Mouse (Mus musculus) heart, embryonic 10.5 days (tissue): Measurements from ENCODE around the gene Nxn. TPM values are rescaled to one million over a fixed set of nuclear protein-coding genes. Genes with fewer than 3 reads are reported as not detected.

Experiments
- DNase-seq: peaks from one replicate; pipeline ENCODE4 v3.0.0-alpha.2; 2017; ENCODE audit warnings: low spot score
- H3K27ac ChIP-seq: fragments of 300-500 bp; sonication (generic); 2 replicates; pipeline ENCODE4 v1.5.1; 2016; ENCODE audit warnings: mild to moderate bottlenecking
- H3K27me3 ChIP-seq: fragments of 300-500 bp; sonication (generic); 2 replicates; pipeline ENCODE4 v1.6.1; 2016; ENCODE audit warnings: mild to moderate bottlenecking; ENCODE audit not compliant: poor library complexity, insufficient read depth, severe bottlenecking
- H3K36me3 ChIP-seq: fragments of 300-500 bp; sonication (generic); 2 replicates; pipeline ENCODE4 v1.6.1; 2016; ENCODE audit warnings: mild to moderate bottlenecking, moderate library complexity
- H3K4me1 ChIP-seq: fragments of 300-500 bp; sonication (generic); 2 replicates; pipeline ENCODE4 v1.6.1; 2016; ENCODE audit warnings: mild to moderate bottlenecking
- H3K4me3 ChIP-seq: fragments of 300-500 bp; sonication (generic); 2 replicates; pipeline ENCODE4 v1.5.1; 2016; ENCODE audit warnings: mild to moderate bottlenecking, moderate library complexity
- H3K9me3 ChIP-seq: fragments of 300-500 bp; sonication (generic); 2 replicates; pipeline ENCODE4 v1.6.1; 2016; ENCODE audit warnings: mild to moderate bottlenecking, moderate library complexity
- WGBS: fragments of 180-500 bp; shearing (Covaris S2); methylation state at CpG from one replicate; pipeline ENCODE4 v1.1.7; 2016; 5-methylcytosine and 5-hydroxymethylcytosine counted together
- polyA plus RNA-seq: library from polyadenylated mRNA; unstranded; fragments of >200 nt; fragmentation: Nextera tagmentation; extraction: Ambion mirVana; gene quantifications from 2 replicates; pipeline ENCODE4 v1.2.1, GENCODE M21; 2016

The Nxn gene
- polyA plus RNA-seq, 1 experiment from 2014 or later = 34.5 TPM

DNA sequence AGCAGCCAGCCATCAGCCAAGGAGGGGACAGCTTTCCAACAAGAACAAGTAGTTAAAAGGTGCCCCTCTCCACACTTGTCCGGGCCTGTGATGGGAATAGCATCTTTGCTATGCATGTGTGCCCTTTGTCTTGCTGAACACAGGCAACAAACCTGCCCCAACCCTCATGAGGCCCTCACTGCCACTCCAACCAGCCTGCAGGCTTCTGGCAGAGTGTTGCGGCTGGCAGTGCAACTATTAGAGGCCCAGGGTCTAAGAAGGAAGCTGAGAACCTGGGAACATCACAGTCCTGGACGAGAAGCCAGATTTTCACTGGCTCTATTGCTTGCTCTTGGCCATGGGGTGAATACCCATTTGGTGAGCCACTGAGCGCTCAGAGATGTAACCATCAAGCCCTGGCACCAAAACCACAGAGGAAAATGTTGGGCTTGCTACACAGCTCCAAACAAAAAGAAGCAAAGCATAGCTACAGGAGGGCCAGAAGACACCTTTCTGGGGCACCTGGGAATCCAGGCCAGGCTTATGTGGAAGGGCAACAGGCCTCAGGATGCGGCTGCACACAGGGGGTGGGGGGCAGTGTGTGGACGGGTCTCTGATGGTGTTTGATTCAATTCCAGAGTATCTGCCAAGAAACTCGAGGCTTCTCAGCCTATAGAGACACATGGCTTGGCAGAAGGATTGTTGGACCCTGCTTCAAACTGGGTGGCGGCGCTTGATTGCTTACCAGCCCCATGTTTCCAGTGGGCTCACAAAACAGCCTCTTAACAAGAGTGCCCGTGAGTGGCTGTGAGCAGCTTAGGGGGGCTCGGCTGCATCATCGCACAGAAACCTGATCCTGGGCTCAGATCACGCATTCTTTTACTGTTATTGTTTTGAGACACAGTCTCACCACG lies 119.7 kb downstream of the Nxn start:
- Histone ChIP-seq H3K4me1 (peaks cover 22% of the 10 kb centered on the region; the same call in 1 of the 2 replicates), H3K9me3 (peaks cover 4% of the 10 kb centered on the region; the same call in 1 of the 2 replicates), H3K4me3 (no peak overlapping the region), H3K36me3 (peaks cover 18% of the 10 kb centered on the region), H3K27ac (peak overlapping the region; percentile 10; the same call in 1 of the 2 replicates), H3K27me3 (no peaks in the 10 kb centered on the region)
- DNase-seq = no peak
- 65% methylated on average over 14 of the region's 14 CpGs for WGBS

DNA sequence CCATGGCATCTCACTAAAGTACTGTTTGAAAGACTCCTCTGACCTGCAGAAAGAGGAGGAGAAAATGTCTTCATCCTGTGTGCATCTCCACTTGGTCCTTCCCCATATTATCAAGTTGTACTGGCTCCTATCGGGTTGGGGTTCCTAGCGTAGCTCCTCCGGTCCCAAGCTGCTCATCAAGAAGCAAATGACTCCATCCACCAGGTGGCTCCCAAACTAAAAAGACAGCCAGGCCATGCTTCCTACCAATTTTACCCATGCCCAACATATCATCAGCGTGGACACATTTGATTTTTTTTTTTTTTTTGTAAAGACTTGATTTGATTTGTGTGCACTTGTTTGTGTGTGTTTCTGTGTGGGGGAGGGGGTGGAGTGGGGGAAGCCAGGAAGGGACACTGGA lies 126.5 kb downstream of the Nxn start:
- Histone ChIP-seq H3K9me3 (no peaks in the 10 kb centered on the region), H3K36me3 (peaks cover 55% of the 10 kb centered on the region), H3K4me3 (no peak overlapping the region), H3K27me3 (no peaks in the 10 kb centered on the region), H3K4me1 (peaks cover 8% of the 10 kb centered on the region), H3K27ac (no peak overlapping the region)
- DNase-seq = no peak
- WGBS = 85% methylated on average over 4 of the region's 4 CpGs

DNA sequence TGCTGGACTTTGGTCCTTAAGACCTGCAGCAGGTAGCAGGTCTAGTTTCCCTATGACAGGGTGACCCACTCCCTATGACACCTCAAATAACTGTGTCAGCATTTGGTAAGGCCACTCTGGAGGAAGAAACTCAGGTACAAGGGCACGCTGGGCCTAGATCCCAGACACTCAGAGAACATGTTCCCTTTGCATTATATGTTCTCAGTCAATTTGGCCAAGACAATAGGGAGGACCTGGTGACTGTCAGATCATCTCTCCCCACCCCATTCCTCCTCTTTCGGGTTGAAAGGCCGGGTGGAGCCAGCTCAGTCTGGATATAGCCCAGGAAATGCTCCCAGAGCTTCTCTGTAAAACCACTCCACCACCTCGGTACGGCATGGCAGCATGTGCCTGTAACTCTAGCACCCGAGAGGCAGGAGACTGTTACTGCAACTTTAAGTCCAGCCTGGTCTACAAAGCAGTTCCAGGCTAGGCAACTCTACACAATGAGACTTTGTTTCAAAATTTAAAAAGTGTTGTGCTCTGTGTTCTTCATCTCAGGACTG lies 130.3 kb downstream of the Nxn start:
- no peak overlapping the region for H3K4me3 ChIP-seq
- H3K27ac ChIP-seq = no peak overlapping the region
- no peaks in the 10 kb centered on the region for H3K27me3 ChIP-seq
- no peaks in the 10 kb centered on the region for H3K9me3 ChIP-seq
- 75% methylated on average over 6 of the region's 6 CpGs for WGBS
- peaks cover 42% of the 10 kb centered on the region for H3K36me3 ChIP-seq
- peaks cover 24% of the 10 kb centered on the region for H3K4me1 ChIP-seq
- no peak for DNase-seq

DNA sequence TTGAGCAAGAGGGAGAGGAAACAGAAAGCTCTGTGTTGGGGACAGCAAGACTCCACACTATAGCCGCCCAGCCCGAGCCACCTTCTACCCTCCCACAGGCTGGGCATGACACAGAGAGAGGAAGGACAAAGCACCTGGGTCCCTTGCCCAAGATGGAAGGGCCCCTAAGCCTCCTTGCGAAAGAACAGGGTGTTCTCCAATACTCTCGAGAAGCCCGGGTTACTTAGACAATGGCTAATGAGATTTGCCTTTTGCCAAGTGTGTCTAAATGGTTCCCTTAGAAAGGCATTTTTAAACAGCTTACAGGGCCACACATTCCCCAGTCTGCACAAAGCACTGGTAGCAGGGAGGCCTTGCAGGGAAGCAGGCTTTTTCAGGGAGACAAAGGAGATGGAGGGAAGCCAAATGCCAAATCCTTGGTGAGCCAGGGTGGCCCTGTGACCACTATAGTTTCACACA lies 130.9 kb downstream of the Nxn start:
- Histone ChIP-seq H3K27ac (no peak overlapping the region), H3K4me3 (no peak overlapping the region), H3K9me3 (no peaks in the 10 kb centered on the region), H3K4me1 (peaks cover 29% of the 10 kb centered on the region), H3K36me3 (peaks cover 36% of the 10 kb centered on the region), H3K27me3 (no peaks in the 10 kb centered on the region)
- WGBS = 65% methylated on average over 5 of the region's 5 CpGs
- no peak for DNase-seq

DNA sequence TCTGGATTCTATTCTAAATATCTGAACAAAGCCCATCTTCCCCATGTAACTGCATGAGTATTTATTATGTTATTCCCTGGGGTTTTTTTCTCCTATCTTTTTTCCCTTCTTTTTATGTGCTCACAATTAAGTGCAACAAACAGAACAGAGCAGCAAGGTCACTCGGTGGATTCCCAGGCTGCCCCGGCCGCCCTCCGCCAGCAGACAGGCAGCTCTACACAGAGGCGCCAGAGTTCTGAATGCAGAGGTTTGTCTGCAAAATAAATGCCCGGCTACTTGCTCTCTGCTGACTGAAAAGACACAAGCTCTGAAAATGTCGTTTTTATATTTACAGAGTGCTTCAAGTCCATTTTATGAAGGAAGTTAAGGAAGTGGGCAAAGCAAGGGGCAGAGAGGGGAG lies 131.4 kb downstream of the Nxn start:
- Histone ChIP-seq H3K27ac (no peak overlapping the region), H3K4me3 (no peak overlapping the region)
- 60% methylated on average over 7 of the region's 7 CpGs for whole genome bisulfite sequencing

DNA sequence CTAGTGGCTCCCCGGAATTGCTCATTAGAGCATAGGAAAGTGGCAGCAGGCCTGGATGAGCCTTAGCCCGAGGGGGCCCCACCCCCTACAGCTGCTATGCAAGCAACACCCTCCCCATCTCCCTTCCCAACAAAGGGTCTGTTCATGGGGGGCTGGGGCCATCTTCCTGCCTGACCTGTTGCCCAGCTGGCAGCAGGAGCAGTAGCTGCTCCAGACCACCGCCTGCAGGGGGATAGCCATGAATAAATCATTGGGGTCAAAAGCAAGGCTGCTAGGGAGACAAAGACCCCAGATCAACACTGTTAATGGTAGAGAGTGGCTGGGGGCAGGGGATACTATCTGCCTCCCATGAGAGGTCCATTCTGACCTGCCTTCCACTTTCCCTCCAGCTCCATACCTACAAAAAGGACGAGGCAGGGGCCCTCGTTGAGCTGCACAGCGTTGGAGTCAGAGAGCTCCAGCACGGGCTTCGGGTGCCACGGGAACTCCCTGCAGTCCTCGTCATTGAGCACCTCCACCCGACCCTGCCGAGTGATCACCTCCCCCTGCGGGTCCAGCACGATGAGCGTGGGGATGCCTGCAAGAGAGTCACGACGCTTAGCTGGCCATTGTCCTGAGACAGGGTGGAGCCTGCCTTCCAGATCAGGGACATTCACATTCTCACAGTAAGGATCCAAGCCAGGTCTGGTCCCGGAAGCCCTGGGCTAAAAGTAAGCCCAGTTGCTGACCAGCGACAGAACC lies 136.2 kb downstream of the Nxn start:
- H3K4me3 ChIP-seq = no peak overlapping the region
- 13% methylated on average over 19 of the region's 19 CpGs for WGBS
- H3K4me1 ChIP-seq = peaks cover 47% of the 10 kb centered on the region
- H3K9me3 ChIP-seq = no peaks in the 10 kb centered on the region
- peaks cover 33% of the 10 kb centered on the region for H3K36me3 ChIP-seq
- no peak for DNase-seq
- peak overlapping the region; percentile 52; the same call in 1 of the 2 replicates for H3K27ac ChIP-seq
- H3K27me3 ChIP-seq = no peaks in the 10 kb centered on the region

More for the DNA sequence above, 131.4 kb downstream of the Nxn start:
- no peaks in the 10 kb centered on the region for H3K27me3 ChIP-seq
- H3K4me1 ChIP-seq = peaks cover 34% of the 10 kb centered on the region
- H3K9me3 ChIP-seq = no peaks in the 10 kb centered on the region
- DNase-seq = no peak
- peaks cover 33% of the 10 kb centered on the region for H3K36me3 ChIP-seq

DNA sequence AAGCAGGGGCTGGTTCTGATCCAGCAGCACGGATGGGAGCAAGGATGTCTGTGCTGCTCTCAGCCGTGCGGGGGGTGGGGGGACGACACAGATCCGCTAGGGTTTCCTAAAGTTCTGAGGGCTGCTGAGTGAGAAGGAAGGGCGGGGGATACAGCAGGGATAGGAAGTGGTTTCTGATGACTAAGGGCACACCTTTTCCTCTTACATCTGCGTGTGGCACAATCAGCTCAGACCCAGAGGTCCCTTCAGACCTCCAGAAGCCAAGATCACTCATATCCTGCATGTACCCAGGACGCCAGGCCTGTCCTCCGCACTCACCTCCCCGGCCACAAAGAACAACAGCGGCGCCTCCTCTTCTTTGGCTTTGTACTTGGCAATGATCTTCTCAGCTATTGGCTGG lies 137.7 kb downstream of the Nxn start:
- Histone ChIP-seq H3K27ac (no peak overlapping the region), H3K27me3 (no peaks in the 10 kb centered on the region), H3K36me3 (peaks cover 37% of the 10 kb centered on the region), H3K9me3 (no peaks in the 10 kb centered on the region), H3K4me3 (no peak overlapping the region), H3K4me1 (peaks cover 42% of the 10 kb centered on the region)
- no peak for DNase-seq
- WGBS = 64% methylated on average over 12 of the region's 12 CpGs

DNA sequence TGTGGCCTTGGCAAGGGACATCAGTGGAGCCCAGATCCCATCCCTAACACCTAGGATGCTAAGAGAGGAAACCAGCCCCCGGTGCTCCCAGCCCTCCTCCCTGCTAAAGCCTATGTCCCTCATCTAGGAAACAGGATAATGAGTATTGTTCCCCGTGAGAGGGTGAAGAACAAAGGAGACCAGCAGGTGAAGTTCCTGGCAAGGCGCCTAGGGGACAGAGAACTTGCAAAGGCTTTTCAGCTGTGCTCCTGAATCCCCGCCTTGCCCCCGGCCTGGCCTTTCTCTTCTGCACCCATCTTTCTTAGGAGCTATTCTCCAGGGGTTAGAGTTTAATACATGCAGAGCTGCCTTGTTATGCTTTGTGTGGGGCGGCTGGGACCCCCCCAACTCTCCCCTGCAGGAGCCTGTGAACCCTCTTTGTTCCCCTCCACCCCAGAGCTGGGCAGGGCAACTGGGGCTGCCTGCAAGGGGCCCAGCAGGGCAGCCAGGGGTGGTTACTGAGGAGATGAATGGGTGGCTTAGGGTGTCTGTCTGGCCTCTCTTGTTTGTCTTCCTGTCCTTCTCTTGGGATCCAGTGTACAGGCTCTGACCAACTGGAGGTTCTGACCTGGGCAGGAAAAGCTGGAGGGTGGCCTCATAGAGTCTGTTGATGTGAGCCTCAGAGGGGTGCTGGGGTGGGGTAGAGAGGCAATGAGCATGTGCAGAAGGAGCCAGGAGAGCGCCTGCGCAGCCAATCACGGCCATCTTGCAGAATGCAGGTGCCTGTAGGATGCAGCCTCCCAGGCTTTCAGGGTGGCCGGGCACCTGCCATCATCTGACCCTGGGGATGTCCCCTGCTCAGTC lies 138.5 kb downstream of the Nxn start:
- Histone ChIP-seq H3K27ac (peak overlapping the region; percentile 38; the same call in 1 of the 2 replicates), H3K4me1 (peaks cover 43% of the 10 kb centered on the region), H3K36me3 (peaks cover 37% of the 10 kb centered on the region), H3K27me3 (no peaks in the 10 kb centered on the region), H3K4me3 (no peak overlapping the region), H3K9me3 (no peaks in the 10 kb centered on the region)
- WGBS = 72% methylated on average over 10 of the region's 10 CpGs
- DNase-seq = no peak

DNA sequence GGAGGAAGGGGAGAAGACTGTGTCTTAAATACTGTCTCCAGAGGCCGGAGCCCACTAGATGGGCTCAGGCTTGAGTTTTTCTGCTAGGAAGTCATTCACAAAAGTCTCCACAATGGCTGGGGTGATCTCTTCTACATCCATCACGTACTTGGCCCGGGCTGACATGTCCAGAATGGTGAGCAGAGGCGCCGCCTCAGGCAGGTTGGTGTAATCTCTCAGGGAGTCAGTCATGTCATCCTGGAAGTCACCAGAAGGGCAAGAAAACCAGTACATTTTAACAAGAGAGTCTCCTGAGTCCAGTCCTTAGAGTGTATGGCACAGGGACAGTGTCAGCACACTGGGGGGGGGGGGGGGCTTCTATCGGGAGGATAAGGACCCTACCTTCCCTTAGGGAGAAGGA lies 140.4 kb downstream of the Nxn start:
- Histone ChIP-seq H3K4me1 (peaks cover 38% of the 10 kb centered on the region), H3K9me3 (no peaks in the 10 kb centered on the region), H3K36me3 (peaks cover 39% of the 10 kb centered on the region), H3K4me3 (no peak overlapping the region), H3K27me3 (no peaks in the 10 kb centered on the region), H3K27ac (no peak overlapping the region)
- 81% methylated on average over 6 of the region's 6 CpGs for WGBS
- DNase-seq = no peak

DNA sequence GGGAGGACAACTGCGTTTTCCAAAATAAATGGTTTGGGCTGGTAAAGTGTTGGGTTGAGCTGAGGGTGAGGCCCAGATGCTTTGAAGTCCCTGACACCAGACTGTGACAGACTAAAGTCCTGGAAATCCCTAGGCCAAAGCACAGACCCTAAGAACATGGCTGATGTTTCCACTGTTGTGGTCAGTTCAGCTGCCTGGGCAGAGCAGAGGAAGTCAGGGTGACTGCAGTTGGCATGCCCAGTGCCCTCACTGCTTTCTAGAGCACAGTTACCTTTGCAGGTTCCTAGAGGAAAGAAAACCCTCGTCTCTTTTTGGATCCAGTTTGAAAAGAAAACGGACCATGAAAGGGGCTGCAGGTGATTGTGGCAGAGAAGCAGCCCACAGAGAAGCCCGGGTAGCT lies 141.6 kb downstream of the Nxn start:
- H3K9me3 ChIP-seq = no peaks in the 10 kb centered on the region
- H3K27me3 ChIP-seq = no peaks in the 10 kb centered on the region
- no peak overlapping the region for H3K27ac ChIP-seq
- DNase-seq = no peak
- H3K4me3 ChIP-seq = no peak overlapping the region
- 68% methylated on average over 4 of the region's 4 CpGs for whole genome bisulfite sequencing
- peaks cover 27% of the 10 kb centered on the region for H3K4me1 ChIP-seq
- peaks cover 39% of the 10 kb centered on the region for H3K36me3 ChIP-seq

DNA sequence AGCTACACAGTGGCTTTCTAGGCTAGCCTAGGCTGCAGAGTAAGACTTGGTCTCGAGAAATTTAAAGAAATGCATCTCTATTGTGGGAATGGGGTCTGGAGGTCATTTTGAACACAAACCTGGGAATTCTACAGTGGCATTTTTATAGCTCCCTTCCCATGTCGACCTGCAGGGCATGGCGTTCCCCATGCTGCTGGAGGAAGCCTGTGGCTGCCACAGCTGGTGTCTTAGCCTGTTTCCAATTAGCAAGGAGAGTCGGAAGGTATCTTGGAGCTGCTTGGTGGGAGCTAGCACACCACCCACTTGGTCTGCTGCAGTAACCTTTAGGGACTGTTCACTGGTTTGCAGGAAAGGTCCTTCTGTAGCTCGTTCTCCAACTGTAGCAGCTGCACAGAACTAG lies 142.8 kb downstream of the Nxn start:
- Histone ChIP-seq H3K4me1 (peaks cover 20% of the 10 kb centered on the region), H3K9me3 (no peaks in the 10 kb centered on the region), H3K4me3 (no peak overlapping the region), H3K36me3 (peaks cover 32% of the 10 kb centered on the region), H3K27ac (no peak overlapping the region), H3K27me3 (no peaks in the 10 kb centered on the region)
- 50% methylated on average over 5 of the region's 5 CpGs for WGBS
- DNase-seq = no peak

DNA sequence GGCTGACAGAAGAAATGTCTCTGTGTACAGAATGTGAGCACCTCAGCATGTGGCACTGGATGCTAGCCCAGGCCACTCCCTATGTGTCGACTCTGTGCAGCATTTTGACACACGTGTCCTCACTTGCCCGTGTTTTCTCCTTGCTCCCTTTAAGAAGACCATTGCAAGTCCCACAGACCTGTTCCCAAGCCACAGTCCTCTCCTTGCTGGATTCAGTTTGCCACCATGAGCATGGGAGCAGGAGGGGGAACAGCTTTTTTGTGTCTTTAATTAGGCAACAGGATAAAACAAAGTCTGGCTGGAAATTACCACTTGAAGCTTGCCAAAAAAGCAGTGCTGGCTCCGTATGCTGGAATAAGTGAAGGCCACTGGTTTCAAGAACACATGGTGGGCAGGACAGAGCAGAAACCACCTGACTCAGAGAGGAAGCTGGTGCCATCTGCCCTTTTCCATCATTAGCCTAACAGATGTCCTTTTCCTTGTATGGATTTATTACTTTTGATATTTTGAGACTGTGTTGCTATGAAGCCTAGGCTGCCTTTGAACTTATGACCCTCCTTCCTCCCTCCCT lies 143.4 kb downstream of the Nxn start:
- H3K36me3 ChIP-seq = peaks cover 32% of the 10 kb centered on the region
- H3K27me3 ChIP-seq = no peaks in the 10 kb centered on the region
- no peaks in the 10 kb centered on the region for H3K9me3 ChIP-seq
- no peak overlapping the region for H3K27ac ChIP-seq
- H3K4me3 ChIP-seq = no peak overlapping the region
- H3K4me1 ChIP-seq = peaks cover 14% of the 10 kb centered on the region
- WGBS = 85% methylated on average over 4 of the region's 4 CpGs
- no peak for DNase-seq
